Mouse (Mus musculus) cerebellum, postnatal 36 days (tissue): ENCODE measurements around the gene B4galnt2.
"Not testable (repeated sequence)": the region's sequence is repeated elsewhere in the genome, so short reads cannot be mapped to it uniquely, and the experiment has no call there.

Source experiments
- DNase-seq, 2 experiments: peaks; one replicate each; pipeline ENCODE4 v3.0.0; 2021 to 2022; ENCODE audit warnings: mixed read lengths in 2 of 2

Gene B4galnt2

DNA sequence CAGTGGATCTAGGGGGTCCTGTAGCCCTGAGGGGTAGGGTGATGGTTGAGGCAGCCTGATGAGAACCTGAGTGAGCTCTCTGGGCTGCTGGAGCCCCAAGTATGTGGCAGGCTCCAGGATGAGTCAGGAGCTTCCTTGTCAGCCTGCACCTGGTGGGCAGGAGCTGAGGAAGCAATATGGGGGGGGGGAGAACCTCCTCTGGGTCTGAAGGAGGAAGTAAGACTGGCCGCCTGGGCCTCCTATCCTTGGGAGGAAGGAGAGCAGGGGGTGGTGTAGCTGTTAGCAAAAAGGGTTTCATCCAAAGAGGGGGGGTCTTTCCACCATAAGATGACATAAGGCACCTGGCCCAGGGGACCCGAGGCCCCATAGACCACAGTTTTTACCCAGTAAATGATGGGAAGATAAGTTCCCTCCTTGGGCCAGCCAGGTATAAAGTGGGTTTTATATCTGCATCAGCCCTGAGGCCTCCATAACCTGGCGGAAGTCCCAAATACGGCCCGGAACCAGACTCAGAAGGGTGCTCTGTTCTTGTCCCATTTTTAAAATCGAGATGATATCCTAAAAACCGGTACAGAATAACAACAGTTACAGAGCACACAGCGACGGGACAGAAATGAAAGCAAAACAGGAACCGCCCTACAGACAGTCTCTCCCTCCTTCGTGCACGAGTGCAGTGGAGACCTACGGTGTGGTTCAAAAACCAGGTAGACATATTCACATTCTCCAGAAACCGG is 18.1 kb downstream of the B4galnt2 start:
- DNase-seq: no peak

GRCm38 (mm10) chr11:95890462-95891051 is 24.1 kb downstream of the B4galnt2 start:
- no peak for DNase-seq

- DNase-seq: not testable (repeated sequence)
Measured at GRCm38 (mm10) chr11:95879861-95880260, 34.8 kb downstream of the B4galnt2 start.

DNA sequence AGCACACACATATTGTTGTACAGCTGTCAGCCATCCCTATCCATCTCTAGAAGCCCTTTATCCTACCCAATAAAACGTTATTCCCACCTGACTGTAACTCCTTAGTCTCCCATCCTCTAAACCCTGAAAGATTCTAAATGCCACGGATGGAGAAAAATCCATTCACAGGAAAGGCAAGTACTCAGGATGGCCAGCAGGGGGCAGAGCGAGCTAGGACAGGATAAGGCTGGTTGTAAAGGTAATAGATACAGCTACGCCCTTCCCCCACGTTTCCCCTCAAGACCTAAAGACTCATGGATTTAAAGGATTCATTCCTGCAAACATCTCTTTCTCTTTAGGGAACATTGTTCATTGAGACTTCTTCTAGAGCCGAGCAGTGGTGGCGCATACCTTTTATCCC is 38.4 kb downstream of the B4galnt2 start:
- peak; percentile 58 to 64 for DNase-seq

DNA sequence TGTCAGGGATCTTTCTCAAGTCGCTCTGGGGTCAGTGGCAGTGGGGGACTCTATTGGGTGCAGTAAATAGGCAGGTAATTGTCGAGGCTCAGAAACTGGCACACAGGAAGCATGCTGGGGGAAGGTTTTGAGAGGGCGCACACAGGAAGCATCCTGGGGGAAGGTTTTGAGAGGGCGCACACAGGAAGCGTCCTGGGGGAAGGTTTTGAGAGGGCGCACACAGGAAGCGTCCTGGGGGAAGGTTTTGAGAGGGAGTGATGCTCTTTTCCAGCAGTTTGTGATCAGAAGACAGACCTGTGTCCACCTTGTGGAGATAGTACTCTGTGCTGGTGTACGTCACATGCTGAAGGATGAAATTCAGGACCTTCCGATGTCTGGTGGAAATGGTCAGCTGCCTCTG is 38.9 kb downstream of the B4galnt2 start:
- DNase-seq: peak in 1 of 2 experiments; percentile 7

GRCm38 (mm10) chr11:95869918-95870470 is 44.7 kb downstream of the B4galnt2 start:
- DNase-seq: no peak

DNA sequence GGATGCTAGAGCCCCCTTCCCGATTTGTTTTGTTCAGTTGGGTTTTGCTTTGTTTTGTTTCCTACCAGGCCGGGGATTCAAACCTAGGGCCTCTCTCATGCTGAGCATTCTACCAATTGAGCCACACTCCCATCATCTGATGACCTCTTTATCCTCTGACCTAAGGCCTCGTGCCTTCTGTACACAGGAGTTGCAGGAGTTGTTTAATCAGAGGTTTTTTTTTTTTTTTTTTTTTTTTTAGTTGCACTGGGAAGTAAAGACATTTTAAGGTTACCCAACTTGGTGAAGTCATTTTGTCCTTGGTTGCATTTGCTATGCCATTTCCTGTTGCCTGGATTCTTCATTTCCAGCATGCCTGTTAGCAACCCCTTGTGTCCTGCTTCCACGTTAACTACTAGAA is 45.2 kb downstream of the B4galnt2 start:
- no peak for DNase-seq

- no peak for DNase-seq
Measured at GRCm38 (mm10) chr11:95861397-95861796, 53.3 kb downstream of the B4galnt2 start.

- DNase-seq: no peak
Measured at GRCm38 (mm10) chr11:95860071-95860490, 54.6 kb downstream of the B4galnt2 start.

DNA sequence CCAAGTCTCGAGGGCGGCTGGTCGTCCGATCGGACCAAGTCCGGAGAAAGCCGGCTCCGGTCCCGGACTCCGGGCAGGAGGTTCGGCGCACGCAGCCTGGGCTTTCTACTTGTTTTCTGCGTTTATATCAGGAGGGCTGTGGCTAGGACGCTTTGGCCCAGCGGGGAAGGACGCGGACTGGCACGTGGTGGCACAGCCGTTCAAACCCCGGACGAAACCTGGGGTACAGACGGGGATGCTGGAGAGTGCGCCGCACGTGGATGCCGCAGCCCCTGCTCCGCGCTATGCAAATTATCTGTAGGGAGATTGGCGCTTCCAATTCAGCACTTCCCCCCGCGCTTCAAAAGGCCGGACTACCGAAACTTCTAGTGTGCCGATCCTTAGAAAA is 55.2 kb downstream of the B4galnt2 start:
- DNase-seq: peak in 1 of 2 experiments; percentile 71

GRCm38 (mm10) chr11:95858528-95859467 is 55.9 kb downstream of the B4galnt2 start:
- DNase-seq: peak; percentile 96 to 97

DNA sequence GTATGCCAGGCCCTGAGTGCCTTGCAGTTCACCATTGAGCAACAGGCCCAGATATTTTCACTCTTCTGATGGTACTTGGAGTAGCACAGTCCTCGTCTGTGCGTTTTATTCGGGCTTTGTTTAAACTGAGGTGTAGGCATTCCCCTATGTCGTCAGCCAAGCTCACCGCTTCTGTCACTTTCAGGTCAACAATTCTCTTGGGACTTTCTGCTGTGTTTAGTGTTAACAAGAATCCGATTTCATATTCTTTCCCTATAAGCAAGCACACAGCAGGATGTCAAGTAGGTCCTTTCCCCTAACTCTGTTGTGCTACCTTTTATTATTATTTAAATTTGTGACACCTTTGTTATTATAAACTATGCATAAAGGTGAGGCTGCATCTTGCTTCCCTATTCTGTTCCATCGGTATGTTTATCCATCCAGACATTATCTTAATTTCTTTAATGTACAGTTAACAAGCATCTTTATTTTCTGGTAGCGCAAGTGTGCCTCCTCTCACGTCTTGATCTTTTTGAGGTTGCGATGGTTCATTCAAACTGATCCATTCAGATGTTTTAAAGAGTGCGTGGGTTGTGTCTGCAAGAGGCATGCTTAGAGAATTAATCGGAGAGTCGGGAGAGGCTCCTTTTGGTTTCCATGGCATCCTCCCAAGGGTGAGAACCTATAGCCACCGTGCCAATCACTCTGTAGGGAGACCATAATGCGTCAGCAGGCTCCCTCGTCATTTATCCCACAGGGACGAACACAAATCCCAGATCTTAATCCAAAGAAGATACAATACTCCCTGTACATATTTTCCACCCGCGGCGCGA is 56.8 kb downstream of the B4galnt2 start:
- DNase-seq: no peak

DNA sequence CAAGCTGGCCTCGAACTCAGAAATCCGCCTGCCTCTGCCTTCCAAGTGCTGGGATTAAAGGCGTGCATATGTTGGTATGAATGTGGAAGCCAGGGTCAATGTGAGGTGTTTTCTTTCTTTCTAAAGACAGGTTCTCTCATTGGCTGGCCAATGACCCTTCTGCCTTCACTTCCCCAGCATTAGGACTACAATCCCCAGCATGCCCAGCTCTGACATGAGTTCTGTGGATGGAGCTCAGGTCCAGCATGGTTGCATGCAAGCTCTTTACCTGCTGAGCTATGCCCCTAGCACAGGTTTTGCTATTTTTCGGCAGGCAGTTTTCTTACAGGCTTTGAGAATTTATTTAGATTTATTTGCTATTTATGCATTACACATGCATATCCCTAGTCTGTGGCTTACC is 57.4 kb downstream of the B4galnt2 start:
- DNase-seq: peak; percentile 48 to 50

- DNase-seq: peak; percentile 69 to 72
Measured at GRCm38 (mm10) chr11:95853684-95854083, 61.0 kb downstream of the B4galnt2 start.

DNA sequence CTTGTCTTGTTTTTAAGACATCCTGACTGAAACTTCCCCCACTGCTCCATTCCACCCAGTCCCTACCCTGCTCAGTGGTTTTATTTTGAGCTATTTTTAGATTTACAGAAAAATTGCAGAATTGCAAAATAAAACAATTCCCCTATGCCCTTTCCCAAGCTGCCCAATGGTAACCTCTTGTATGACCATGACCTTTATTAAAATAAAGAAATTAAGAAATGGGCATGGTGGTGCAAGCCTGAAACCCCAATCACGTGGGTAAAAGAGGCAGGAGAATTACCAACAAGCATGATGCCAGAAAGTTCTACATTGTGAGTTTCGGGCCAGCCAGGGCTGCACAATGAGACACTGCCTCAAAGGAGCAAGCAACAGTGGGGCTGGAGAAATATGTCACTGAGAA is 63.8 kb downstream of the B4galnt2 start:
- no peak for DNase-seq

DNA sequence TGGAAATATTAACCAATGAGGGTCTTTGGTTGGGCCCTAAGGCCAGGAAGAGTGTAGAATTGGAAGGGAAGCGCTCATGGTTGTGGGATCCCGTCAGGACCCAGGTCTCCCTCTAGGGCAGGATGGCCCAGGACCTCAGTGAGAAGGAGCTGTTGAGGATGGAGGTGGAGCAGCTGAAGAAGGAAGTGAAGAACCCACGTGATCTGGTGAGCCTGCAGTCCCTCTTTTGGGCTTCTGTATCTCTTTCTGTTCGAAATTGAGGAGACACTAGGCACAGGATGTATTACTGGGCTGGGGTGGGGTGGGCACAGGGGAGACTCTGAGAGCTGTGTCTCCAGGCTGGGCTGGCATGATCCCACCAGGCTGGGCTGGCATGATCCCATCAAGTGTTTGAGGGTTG is 69.8 kb downstream of the B4galnt2 start:
- DNase-seq: no peak

DNA sequence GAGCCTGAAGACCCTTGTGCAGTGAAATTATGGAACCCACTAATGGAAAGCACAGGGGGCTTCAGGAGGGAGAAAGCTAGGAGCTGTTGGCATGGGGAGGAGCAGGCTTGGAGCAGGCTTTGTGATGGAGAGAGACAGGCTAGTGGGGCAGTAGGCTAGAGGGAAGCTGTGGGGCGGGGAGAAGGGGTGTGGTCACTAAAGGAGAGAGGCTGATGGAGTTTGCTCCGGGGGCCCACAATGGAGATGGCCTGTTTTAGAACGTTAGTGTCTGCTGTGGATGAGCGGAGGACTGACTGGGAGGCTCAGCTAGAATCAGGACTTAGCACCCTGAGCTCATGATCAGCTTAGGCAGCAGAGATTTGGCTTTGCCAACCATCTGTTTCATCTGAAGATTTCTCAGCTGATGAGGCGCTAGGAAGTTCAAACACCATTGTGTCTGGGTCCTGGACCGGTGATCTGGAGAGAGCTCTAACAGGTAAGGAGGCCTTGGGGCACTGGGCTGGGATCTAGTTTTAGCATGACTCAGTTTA is 71.2 kb downstream of the B4galnt2 start:
- DNase-seq: no peak

- no peak for DNase-seq
Measured at GRCm38 (mm10) chr11:95842953-95843352, 71.7 kb downstream of the B4galnt2 start.

- DNase-seq: no peak
Measured at GRCm38 (mm10) chr11:95842074-95842681, 72.5 kb downstream of the B4galnt2 start, which contains the start of gene Abi3. TSS of gene Abi3 (minus strand) at chr11:95842476.

GRCm38 (mm10) chr11:95841498-95841830 is 73.2 kb downstream of the B4galnt2 start:
- no peak for DNase-seq

GRCm38 (mm10) chr11:95840694-95841497 is 73.8 kb downstream of the B4galnt2 start:
- no peak for DNase-seq
